Mouse (Mus musculus): ENCODE results near the gene Tbc1d1. TPM values are rescaled to one million over a fixed set of nuclear protein-coding genes. Genes with fewer than 3 reads are reported as not detected.

Gene Tbc1d1
- polyA plus RNA-seq, 1 experiment from 2014 or later = 23.0 TPM

GRCm38 (mm10) chr5:64240941-64241682, 85.0 kb downstream of the Tbc1d1 start:
- no peak overlapping the region for H3K9ac ChIP-seq

GRCm38 (mm10) chr5:64241867-64242266, 85.8 kb downstream of the Tbc1d1 start:
- Histone ChIP-seq H3K4me1 (replicated peaks) (peaks cover 55% of the 10 kb centered on the region), H3K27ac (peak overlapping the region; percentile 38), H3K9ac (no peak overlapping the region), H3K4me3 (no peak overlapping the region), H3K27me3 (no peaks in the 10 kb centered on the region), H3K4me2 (no peak overlapping the region), H3K36me3 (no peaks in the 10 kb centered on the region), H3K9me3 (replicated peaks) (no peaks in the 10 kb centered on the region)
- 82% methylated on average over 8 of the region's 8 CpGs for WGBS
- no peak for ATAC-seq (replicated peaks; ENCODE audit: insufficient number of reproducible peaks, insufficient read depth, low FRiP score, low read depth)

More at GRCm38 (mm10) chr5:64240941-64241682, 85.0 kb downstream of the Tbc1d1 start:
- H3K4me1 ChIP-seq (replicated peaks) = peaks cover 61% of the 10 kb centered on the region
- H3K9me3 ChIP-seq (replicated peaks) = no peaks in the 10 kb centered on the region
- 32% methylated on average over 13 of the region's 13 CpGs for WGBS
- H3K27ac ChIP-seq = peak overlapping the region; percentile 58
- H3K4me2 ChIP-seq = peak overlapping the region; percentile 9; the same call in 1 of the 2 replicates
- H3K36me3 ChIP-seq = no peaks in the 10 kb centered on the region
- ATAC-seq (replicated peaks; ENCODE audit: insufficient number of reproducible peaks, insufficient read depth, low FRiP score, low read depth) = peak; percentile 38; the same call in 1 of the 2 replicates
- no peaks in the 10 kb centered on the region for H3K27me3 ChIP-seq
- H3K4me3 ChIP-seq = no peak overlapping the region

- no peak overlapping the region for H3K9ac ChIP-seq
- H3K4me1 ChIP-seq (replicated peaks) = peaks cover 48% of the 10 kb centered on the region
- no peak overlapping the region for H3K4me2 ChIP-seq
- H3K9me3 ChIP-seq (replicated peaks) = no peaks in the 10 kb centered on the region
- H3K27ac ChIP-seq = peak overlapping the region; percentile 70
- H3K27me3 ChIP-seq = no peaks in the 10 kb centered on the region
- no peaks in the 10 kb centered on the region for H3K36me3 ChIP-seq
- no peak overlapping the region for H3K4me3 ChIP-seq
- peak; percentile 32; the same call in 1 of the 2 replicates for ATAC-seq (replicated peaks; ENCODE audit: insufficient number of reproducible peaks, insufficient read depth, low FRiP score, low read depth)
- WGBS = 26% methylated on average over 9 of the region's 9 CpGs
Observed at GRCm38 (mm10) chr5:64242795-64243455, 86.8 kb downstream of the Tbc1d1 start.

- H3K9ac ChIP-seq = no peak overlapping the region
- ATAC-seq (replicated peaks; ENCODE audit: insufficient number of reproducible peaks, insufficient read depth, low FRiP score, low read depth) = no peak
Observed at GRCm38 (mm10) chr5:64243666-64244065, 87.6 kb downstream of the Tbc1d1 start.

GRCm38 (mm10) chr5:64244283-64244682, 88.2 kb downstream of the Tbc1d1 start:
- peak; percentile 53 for ATAC-seq (replicated peaks; ENCODE audit: insufficient number of reproducible peaks, insufficient read depth, low FRiP score, low read depth)
- Histone ChIP-seq H3K4me3 (no peak overlapping the region), H3K4me1 (replicated peaks) (peaks cover 42% of the 10 kb centered on the region), H3K27ac (peak overlapping the region; percentile 70), H3K9me3 (replicated peaks) (no peaks in the 10 kb centered on the region), H3K27me3 (no peaks in the 10 kb centered on the region), H3K9ac (no peak overlapping the region), H3K4me2 (no peak overlapping the region; the same call in 1 of the 2 replicates), H3K36me3 (no peaks in the 10 kb centered on the region)
- WGBS = 15% methylated on average over 3 of the region's 3 CpGs

More at GRCm38 (mm10) chr5:64243666-64244065, 87.6 kb downstream of the Tbc1d1 start:
- Histone ChIP-seq H3K27me3 (no peaks in the 10 kb centered on the region), H3K9me3 (replicated peaks) (no peaks in the 10 kb centered on the region), H3K27ac (peak overlapping the region; percentile 70), H3K4me2 (no peak overlapping the region), H3K36me3 (no peaks in the 10 kb centered on the region), H3K4me3 (no peak overlapping the region), H3K4me1 (replicated peaks) (peaks cover 45% of the 10 kb centered on the region)
- 29% methylated on average over 6 of the region's 6 CpGs for WGBS

- WGBS = 46% methylated on average over 5 of the region's 5 CpGs
- Histone ChIP-seq H3K36me3 (no peaks in the 10 kb centered on the region), H3K27me3 (no peaks in the 10 kb centered on the region), H3K9ac (no peak overlapping the region), H3K4me2 (no peak overlapping the region), H3K27ac (peak overlapping the region; percentile 70), H3K4me3 (no peak overlapping the region), H3K9me3 (replicated peaks) (no peaks in the 10 kb centered on the region), H3K4me1 (replicated peaks) (peaks cover 42% of the 10 kb centered on the region)
- no peak for ATAC-seq (replicated peaks; ENCODE audit: insufficient number of reproducible peaks, insufficient read depth, low FRiP score, low read depth)
Observed at GRCm38 (mm10) chr5:64244745-64245144, 88.6 kb downstream of the Tbc1d1 start.

- Histone ChIP-seq H3K36me3 (no peaks in the 10 kb centered on the region), H3K4me2 (no peak overlapping the region), H3K27me3 (no peaks in the 10 kb centered on the region), H3K9me3 (replicated peaks) (no peaks in the 10 kb centered on the region), H3K27ac (no peak overlapping the region), H3K4me1 (replicated peaks) (peaks cover 8% of the 10 kb centered on the region), H3K9ac (no peak overlapping the region), H3K4me3 (no peak overlapping the region)
- ATAC-seq (replicated peaks; ENCODE audit: insufficient number of reproducible peaks, insufficient read depth, low FRiP score, low read depth) = no peak
- WGBS = 34% methylated on average over 5 of the region's 5 CpGs
Observed at GRCm38 (mm10) chr5:64251435-64251834, 95.3 kb downstream of the Tbc1d1 start.

- no peak overlapping the region for H3K9ac ChIP-seq
- no peaks in the 10 kb centered on the region for H3K9me3 ChIP-seq (replicated peaks)
- no peak overlapping the region for H3K4me3 ChIP-seq
- no peak overlapping the region for H3K27ac ChIP-seq
- no peak for ATAC-seq (replicated peaks; ENCODE audit: insufficient number of reproducible peaks, insufficient read depth, low FRiP score, low read depth)
- no peaks in the 10 kb centered on the region for H3K27me3 ChIP-seq
- no peak overlapping the region for H3K4me2 ChIP-seq
- 62% methylated on average over 3 of the region's 3 CpGs for WGBS
- peaks cover 8% of the 10 kb centered on the region for H3K4me1 ChIP-seq (replicated peaks)
- H3K36me3 ChIP-seq = peaks cover 4% of the 10 kb centered on the region; the same call in 1 of the 2 replicates
Observed at GRCm38 (mm10) chr5:64254278-64254677, 98.2 kb downstream of the Tbc1d1 start.

- no peak overlapping the region for H3K4me3 ChIP-seq
- 58% methylated on average over 6 of the region's 6 CpGs for WGBS
- no peak overlapping the region for H3K9ac ChIP-seq
- no peak overlapping the region for H3K27ac ChIP-seq
- no peaks in the 10 kb centered on the region for H3K27me3 ChIP-seq
- no peaks in the 10 kb centered on the region for H3K9me3 ChIP-seq (replicated peaks)
- no peak overlapping the region for H3K4me2 ChIP-seq
- peaks cover 8% of the 10 kb centered on the region for H3K4me1 ChIP-seq (replicated peaks)
- no peak for ATAC-seq (replicated peaks; ENCODE audit: insufficient number of reproducible peaks, insufficient read depth, low FRiP score, low read depth)
- H3K36me3 ChIP-seq = peaks cover 4% of the 10 kb centered on the region; the same call in 1 of the 2 replicates
Observed at GRCm38 (mm10) chr5:64254988-64255387, 98.9 kb downstream of the Tbc1d1 start.

GRCm38 (mm10) chr5:64263348-64263747, 107.2 kb downstream of the Tbc1d1 start:
- H3K4me1 ChIP-seq (replicated peaks) = peaks cover 2% of the 10 kb centered on the region; the same call in 1 of the 2 replicates
- ATAC-seq (replicated peaks; ENCODE audit: insufficient number of reproducible peaks, insufficient read depth, low FRiP score, low read depth) = no peak
- no peak overlapping the region for H3K4me2 ChIP-seq
- no peaks in the 10 kb centered on the region for H3K27me3 ChIP-seq
- WGBS = 81% methylated on average over 11 of the region's 11 CpGs
- no peaks in the 10 kb centered on the region for H3K9me3 ChIP-seq (replicated peaks)
- H3K9ac ChIP-seq = no peak overlapping the region
- H3K27ac ChIP-seq = no peak overlapping the region
- H3K4me3 ChIP-seq = no peak overlapping the region
- H3K36me3 ChIP-seq = no peaks in the 10 kb centered on the region

GRCm38 (mm10) chr5:64263898-64264478, 107.9 kb downstream of the Tbc1d1 start:
- no peak for ATAC-seq (replicated peaks; ENCODE audit: insufficient number of reproducible peaks, insufficient read depth, low FRiP score, low read depth)
- H3K27ac ChIP-seq = no peak overlapping the region
- H3K36me3 ChIP-seq = no peaks in the 10 kb centered on the region
- H3K4me3 ChIP-seq = no peak overlapping the region
- no peak overlapping the region for H3K9ac ChIP-seq
- H3K4me2 ChIP-seq = no peak overlapping the region
- WGBS = 75% methylated on average over 13 of the region's 13 CpGs
- no peaks in the 10 kb centered on the region for H3K27me3 ChIP-seq
- peaks cover 2% of the 10 kb centered on the region; the same call in 1 of the 2 replicates for H3K4me1 ChIP-seq (replicated peaks)
- no peaks in the 10 kb centered on the region for H3K9me3 ChIP-seq (replicated peaks)
